Mouse (Mus musculus): ENCODE measurements around the gene Fat2.

The Fat2 gene

DNA sequence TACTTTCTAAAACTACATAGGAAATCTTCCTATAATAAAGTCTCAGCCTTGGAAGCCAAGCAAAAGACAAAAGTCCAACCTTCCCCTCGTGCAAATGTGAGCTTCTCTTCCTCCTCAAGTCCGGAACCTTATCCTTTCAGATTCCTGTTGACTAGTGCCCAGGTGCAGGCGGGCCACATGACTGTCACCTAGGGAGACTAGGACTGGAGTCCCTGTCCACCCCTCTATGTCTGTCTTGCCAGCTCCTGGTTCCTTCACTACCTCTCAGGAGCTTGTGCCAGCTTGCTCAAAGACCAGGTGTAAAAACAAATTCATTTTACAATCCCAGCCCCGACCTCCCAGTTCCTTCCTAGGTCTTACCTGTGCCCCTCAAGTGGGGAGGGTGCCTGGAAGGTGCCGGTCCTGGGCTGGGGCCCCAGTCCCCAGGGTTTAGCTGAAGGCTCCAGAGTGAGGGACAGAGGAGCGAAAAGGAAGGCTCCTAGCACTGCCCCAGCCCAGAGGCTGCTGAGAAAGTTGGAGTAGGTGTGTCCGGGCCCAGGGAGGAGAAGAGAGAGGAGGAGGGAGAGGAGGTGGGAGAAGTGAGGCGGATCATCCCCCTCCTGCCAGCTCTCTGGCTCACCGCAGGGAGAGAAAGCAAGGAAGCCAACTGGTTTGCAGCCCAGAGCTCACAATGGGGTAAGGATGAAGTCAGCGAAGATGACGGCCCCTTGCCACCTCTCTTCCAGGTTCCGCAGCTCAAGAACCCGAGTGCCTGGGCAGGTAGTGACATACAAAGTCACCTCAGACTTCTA lies at the start of gene Fat2:
Fat2 (minus strand) TSS at position 464 of the 791 bp plus-strand sequence.
- DNase-seq = no peak

DNA sequence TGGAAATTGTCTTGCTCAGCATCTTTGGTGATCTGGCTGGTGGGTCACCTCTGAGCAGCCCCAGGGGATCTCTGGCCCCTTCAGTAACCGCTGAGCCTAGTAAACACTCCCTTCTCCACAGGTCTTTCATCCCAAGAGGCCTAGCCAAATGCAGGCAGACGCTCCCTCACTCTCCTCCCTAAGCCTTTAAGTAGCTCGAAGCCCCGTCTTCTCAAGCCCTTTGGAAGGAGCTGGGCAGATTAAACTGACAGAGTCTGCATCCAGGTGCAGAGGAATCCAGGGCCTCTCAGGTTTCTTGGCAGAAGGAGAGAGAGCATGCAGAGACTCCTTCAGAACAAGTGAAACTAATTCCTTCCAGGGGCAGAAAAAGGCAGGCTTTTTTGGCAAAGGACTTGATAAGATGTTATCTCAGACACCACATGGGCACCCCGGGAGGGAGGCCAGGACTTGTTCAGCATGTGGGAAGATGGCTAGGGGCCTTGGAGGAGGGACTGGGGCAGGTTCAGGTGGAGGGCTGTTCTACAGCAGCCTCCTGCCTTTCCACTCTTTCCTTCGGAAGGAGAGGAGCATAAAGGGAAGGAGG lies 47.2 kb upstream of the Fat2 start:
- no peak for DNase-seq

DNA sequence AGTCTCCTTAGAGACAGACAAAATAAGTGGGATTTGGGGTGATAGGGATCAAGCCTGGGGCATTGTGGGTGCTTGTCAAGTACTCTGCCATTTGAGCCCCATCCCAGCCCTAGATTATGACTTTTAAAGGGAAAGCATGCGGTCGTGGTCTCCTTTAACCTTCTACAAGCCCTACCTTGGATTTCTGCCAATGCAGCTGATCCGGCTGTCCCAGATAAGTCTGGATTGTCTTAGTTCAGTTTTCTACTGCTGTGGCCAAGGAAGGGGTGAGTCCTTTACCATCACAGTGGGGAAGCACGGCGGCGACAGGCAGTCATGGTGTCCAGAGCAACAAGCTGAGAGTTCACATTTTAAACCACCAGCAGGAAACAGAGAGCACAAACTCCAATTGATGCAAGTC lies 44.5 kb upstream of the Fat2 start:
- DNase-seq = no peak

DNA sequence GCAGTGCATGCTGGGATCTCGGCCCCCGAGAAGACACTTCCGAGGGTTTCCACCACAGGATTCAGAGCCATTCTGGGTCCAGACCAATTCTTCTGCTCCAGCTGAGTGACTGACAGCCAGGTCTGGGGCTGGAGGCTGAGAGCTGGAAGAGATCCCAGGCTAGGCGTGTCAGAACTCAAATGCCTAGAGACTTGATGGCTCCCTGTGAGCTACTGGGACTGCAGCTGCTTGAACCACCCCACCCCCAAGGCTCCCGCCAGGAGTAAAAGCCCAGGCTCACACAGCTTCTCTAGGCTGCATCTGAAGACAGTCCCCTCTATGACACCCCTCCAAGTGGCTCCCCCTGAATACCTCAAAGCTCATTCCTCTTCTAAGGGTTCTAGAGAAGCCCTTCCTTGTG lies 42.0 kb upstream of the Fat2 start:
- peak; percentile 56 for DNase-seq

DNA sequence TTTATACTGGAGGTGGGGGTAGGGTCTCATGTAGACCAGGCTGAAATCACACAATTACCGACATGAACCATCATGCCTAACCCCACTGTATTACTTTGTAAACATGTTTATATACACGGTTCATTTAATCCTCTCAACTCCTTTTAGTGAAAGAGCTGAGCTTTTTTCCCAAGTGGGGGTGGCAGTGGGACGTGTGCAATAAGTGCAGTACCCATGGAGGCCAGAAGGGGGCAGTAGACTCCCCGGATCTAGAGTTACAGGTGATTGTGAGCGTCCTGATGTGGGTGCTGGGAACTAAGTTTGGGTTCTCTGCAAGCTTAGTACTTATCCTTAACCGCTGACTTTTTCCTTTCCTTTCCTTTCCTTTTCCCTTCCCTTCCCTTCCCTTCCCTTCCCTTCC lies 37.5 kb upstream of the Fat2 start:
- DNase-seq = no peak

DNA sequence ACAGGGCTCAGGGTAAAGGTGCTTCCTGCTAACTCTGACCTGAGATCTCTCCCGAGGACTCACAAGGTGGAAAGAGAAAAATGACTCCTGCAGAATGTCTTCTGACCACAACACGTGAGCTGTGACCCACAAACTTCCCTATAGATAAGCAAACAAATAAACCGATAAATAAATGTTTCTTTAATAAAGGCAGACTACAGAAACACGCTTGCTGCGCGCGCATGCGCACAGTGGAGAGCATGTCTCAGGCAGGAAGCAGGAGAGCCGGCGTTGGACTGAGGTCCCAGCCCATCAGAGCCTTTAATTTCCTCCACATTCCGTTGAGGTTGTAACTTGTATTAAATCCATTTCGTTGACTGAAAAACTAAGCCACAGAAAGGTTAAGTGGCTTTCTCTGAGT lies 37.0 kb upstream of the Fat2 start:
- DNase-seq = no peak

DNA sequence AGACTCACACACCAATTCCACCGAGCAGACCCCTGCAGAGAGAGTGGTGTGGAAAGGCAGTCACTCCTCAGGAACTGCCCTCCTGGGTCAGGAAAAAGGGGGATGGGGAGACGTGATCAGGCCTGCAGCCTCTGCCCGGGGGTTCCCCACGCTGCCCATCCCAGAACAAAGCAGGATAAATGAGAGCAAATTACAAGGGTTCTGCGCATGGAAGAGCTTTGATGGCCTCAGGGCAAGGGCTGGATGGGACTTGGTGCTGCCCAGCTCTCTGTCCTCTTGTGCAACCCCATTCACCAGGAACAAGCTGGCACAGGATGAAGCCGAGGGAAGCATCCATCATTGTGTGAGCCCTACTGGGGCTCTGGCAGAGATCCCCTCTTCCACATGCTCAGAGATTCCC lies 35.6 kb upstream of the Fat2 start:
- DNase-seq = no peak

DNA sequence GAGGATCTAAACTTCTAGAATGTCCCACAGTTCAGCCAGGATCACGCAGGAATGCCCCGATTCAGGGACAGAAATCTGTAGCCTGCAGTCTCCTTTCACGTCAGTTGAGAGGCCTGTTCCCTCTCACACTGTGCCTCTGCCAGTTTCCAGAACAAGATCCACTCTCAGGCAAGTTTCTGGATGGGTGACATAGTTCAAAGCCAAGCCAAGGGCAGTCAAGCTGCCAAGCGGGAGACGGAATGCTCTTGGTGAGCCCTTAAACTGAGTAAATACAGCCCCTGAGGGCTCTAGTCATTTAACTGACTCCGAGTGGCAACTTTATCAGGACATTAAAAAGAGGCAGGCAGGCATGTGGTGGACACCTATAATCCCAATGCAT lies 32.7 kb upstream of the Fat2 start:
- DNase-seq = no peak

DNA sequence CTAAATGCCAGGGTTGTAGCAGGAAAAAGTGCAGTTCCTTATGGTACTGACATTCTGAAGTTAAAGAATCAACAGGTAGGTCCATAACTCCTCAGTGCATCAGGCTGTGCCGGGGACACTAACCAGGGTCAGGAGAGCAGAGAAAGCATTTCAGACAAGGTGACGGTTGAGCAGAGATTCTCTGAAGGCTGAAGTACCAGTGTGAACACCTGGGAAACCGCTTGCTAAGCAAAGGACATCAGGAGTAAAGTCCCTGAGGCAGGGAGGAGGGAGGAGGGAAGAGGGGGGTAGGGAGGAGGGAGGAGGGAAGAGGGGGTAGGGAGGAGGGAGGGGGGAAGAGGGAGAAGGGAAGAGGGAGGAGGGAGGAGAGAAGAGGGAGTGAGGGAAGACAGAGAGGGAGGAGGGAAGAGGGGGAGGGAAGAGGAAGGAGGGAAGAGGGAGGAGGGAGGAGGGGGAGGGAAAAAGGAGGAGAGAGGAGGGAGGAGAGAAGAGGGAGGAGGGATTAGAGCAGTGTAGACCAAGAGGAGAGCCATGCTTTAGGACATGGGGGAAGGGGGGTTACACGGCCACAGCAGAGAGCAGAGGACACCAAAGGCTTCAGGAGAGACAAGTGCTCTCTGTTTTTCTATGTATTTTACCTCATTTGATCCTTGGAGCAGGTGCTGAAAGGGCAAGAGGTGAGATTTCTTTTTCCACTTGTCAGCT lies 32.2 kb upstream of the Fat2 start:
- no peak for DNase-seq

DNA sequence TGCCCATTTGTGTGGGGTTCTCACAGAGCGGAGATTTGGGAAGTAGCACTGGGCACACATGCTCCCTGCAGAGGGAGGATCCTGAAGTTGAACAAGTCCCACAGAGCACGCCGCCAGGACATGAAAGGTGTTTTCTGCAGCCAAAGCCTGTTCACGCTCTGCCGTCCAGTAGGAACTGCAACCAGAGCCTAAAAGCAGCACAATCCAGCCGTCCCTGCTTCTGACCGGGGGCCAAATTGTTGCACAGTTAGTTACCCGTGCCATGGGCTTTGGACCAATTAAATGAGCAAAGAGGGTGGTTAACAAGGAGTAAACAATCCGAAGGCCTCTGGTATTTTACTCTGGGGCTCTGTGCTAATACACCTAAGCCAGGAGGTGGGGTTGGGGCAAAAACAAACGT lies 31.4 kb upstream of the Fat2 start:
- no peak for DNase-seq

DNA sequence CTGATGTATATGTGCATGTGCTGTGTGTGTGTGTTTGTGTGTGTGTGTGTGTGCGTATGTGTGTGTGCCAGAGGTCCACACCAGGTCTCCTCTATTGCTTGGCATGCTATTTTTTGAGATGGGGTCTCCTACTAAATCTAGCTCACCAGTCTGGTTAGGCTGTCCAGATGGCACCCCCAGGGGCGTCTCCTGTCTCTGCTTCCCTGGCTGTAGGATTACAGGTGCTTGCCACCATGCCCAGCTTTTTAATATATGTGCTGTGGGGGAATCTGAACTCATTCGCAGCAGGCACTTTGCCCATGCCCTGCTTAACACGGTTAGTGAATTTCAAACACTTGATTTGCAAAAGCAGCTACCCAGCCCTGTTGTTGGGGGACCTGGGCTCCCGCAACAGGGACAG lies 29.5 kb upstream of the Fat2 start:
- no peak for DNase-seq

DNA sequence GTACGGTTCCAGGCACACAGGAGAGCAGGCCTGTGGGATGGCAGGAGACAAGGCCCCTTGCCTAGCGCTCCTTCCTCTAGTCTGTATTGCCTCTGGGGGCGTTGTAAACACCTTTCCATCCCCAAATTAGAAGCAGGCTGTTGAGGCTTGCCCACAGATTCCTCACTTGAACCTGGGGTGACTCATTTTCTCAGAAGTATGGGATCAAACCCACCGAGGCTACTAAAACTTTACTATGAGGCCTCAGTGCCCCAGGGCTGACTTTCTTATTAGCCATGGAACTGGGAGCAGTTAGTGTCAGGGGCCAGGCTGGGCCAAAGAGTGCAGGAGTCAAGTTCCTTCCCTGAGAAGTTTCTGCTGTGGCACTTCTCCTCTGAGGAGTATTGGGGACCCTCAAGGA lies 28.9 kb upstream of the Fat2 start:
- DNase-seq = no peak

DNA sequence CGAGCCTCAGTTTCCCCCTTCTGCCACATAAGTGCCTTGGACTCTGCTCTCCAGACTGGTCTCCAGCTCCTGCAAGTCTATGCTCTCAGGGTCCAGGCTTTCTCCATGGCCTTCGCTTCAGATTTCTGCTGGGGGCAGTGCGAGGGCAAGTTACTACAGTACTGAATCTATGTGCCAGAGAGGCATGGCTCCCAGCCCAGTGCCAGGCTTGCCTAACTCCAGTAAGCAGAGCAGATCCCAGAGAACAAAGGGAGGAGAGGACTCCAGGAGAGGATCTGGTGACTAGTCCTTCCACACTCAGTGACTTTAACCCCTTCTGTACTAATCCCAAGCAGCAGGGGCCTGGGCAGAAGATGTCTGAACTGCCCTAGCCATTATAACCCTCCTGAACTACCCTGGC lies 28.3 kb upstream of the Fat2 start:
- DNase-seq = no peak

DNA sequence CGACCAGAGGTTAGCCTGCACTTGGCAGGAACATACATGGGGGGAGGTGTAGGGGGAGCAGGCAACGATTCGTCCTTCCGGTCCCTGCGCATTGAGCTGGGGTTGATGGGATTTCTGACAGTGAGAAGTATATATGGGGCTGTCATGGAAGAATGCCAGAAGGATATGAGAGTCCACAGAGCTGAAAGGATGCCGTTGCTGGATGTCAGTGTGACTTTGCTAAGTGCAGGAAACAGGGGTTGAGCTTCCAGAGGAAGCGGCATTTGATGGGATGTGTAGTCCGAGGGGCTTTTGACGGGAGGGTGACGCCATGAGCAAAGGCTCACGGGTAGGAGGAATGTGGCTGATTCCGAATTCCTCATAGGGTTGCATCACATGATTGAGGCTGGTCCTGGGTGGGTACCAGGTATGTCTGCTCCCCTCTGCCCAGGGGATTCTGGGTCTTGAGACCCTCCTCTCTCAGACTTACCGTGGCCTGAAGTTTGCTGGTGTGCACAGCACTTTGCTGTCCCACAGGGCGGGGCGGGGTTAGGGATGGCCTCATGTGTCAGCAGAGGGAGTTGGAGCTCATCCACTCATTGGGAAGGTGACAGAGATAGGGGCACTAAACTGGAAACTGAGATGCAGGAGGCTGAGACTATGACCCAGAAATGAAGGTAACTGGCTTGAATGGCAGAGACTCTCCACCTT lies 21.9 kb upstream of the Fat2 start:
- DNase-seq = no peak

DNA sequence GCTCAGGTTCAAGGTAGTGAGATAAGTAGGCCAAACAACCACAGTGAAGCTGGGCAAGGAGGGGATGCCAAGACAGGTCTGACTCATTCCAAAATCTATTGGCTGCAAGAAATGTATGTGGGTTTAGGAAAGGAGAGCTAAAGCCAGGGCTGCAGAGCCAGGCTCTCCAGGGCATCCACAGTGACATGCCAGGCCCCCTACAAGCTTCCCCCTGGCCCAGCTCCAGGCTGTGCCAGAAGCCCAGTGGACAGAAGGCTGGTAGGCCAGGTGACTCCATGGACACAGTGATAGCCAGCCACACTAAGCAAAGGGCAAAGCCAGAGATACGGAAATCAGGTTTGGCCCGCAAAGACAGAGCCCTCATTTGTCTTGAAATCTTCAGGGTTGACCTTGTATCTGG lies 20.5 kb upstream of the Fat2 start:
- DNase-seq = no peak

DNA sequence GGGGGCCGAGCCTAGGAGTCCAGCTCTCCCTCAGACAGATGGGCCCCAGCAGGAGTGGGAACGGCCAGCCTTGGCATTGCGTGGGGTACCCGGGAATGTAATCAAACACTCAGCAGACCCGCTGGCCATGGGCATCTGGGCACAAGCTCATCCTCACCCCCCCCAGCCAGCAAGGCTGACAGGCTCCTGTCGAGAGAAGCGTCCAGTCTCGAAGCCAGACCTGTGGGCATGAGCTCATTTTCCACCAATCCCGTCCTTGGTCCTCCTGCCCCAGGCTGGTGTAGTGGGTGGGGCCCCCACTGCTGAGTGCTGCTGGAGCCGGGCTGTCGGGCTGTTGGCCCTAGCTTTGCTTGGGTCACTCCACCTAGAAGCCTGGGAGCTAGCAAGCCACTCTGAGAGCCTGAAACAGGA lies 5.6 kb upstream of the Fat2 start:
- DNase-seq = no peak

DNA sequence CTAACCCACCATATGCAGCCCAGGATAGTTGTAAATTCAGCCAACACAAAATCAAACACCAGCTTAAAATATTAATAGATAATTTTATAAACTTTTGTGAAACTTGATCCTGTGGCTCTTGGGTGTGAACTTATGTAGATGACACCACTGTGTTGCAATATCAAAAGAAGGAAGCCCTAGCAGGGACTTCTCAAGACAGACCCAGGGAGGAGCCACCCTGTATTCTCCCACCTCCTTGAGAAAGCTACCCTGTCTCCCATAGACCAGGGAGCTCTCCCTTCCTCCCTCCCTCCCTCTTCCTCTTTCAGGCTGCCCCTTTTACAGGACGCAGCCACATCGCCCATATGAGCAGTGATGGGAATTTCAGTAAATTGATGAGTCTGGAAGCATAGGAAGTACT lies 4.4 kb upstream of the Fat2 start:
- no peak for DNase-seq

DNA sequence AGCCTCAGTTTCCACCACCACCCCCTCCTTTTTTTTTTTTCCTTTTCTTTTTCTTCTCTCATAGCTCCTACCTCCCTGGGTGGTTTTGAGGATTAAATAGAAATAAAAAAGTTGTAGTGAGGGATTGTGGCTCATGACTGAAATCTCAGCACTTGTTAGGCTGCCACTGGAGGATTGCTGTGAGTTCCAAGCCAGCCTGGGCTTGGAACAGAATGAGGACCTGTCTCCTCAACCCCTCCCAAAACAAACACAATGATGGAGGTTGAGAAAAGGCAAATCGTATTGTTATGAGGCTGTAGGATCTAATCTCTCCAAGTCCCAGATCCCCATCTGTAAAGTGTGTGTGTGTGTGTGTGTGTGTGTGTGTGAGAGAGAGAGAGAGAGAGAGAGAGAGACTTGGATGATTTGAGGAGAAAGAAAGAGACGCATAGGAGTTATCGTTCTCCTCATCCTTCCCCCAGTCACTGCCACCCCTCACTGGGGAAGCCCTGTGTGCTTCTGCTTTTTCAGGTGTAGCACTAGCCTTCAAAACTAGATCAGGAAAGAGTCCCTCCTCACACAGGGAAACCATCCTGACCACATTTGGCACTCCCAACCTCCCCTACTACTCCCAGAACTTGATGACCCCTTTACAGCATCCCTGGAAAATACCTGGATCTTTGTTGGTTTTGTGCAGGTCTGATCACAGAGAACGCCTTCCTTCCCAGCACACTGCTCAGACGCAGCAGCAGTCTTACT lies 837 bp upstream of the Fat2 start:
- no peak for DNase-seq

DNA sequence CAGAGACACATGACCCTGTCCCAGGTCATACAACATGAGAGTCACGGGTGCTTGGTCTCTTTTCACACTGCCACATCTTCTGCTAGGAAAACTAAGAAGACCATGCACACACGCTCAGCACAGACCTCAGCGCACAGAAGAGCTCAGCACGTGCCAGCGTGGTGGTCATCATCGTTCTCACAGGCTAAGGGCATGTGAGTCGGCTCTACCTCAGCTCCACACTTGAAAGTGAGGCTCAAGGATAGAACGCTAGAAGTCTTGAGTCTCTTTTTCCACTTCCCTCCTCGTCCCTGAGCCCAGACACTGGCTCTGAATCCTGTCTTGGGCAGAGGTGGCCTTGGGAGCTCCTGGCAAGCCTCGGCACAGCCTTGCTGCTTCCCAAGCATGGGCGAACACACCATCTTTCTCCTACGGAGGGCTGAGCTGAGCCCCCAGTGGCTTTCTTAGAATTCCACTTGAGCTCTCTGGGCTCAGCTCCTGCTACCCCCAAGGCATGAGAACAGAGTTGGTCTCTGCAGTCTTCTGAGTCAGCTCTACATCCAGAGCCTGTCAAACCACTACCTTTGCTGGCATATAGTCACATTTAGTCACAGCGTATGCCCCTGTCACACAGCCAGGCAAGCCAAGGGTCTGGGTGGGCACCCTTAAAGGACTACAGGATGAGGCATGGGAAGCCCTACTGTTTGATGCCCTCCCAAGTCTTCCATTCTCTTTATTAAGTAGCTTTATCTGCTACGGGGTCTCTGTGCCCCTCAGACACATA lies 869 bp downstream of the Fat2 start:
- no peak for DNase-seq

DNA sequence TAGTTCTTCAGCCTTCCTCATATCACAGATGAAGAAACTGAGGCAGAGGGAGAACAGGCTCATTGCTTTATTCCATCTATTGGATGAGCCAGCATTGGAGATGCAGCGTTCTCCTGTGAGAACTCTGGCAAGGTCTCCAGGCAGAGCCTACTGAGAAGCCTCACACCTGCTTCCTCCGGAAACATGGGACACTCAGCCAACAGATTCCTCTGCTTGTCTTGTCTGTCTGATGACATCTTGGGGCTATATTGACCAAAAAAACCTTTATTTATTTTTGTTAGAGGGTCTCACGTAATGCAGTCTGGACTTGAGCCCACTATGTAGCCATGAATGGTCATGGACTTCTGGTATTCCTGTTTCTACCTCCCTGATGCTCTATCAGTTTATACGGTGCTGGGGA lies 1.8 kb downstream of the Fat2 start:
- no peak for DNase-seq

DNA sequence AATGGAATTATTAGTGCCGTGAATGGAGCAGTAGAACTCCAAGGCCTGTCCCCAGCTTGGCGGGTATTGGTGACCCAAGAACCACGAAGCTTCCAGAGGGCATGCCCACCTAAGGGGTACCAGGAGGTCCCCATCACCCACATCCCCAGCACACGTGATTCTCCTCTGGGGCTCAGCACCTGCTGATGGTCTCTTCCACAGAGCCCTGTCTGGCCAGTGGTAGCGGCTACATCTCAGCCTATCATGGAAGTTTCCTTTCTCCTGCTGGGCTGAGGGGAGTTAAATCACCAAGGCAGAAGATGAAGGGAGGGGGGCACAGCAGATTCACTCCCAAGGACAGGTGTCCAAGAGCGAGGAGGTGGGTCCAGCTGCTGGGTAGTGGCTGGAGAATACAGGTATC lies 2.3 kb downstream of the Fat2 start:
- no peak for DNase-seq

Data from right cerebral cortex, postnatal 14 days (tissue).